ENCODE assay signal across 8 mouse cellular contexts in genomic region chr5:105494918-105495901, GRCm38 (mm10). TPM values are rescaled to one million over a fixed set of nuclear protein-coding genes. Genes with fewer than 3 reads are reported as not detected.
A peak's percentile ranks its signal among the peaks of the same experiment; 100 is the strongest.
DNase-seq lines count a peak whose midpoint lies in the region; ATAC-seq and TF ChIP-seq lines count a peak whose summit lies in the region.

No protein-coding gene starts in this region.

- TF ChIP-seq POLR2A in bone marrow, adult 2 months (IDR thresholded peaks at IDR 0.05; ENCODE audit: borderline replicate concordance, control insufficient read depth, low read depth, low read length), result no peak

- H3K9ac ChIP-seq in ES-E14 (ENCODE audit: insufficient read depth, low read depth, low read length, poor library complexity, severe bottlenecking), result no peak overlapping the region
- 0 out of 2 replicates have a peak overlapping the region, but pooled peaks have one; percentile 25 for H3K9ac ChIP-seq in forebrain, embryonic 15.5 days (replicated peaks)

- intact Hi-C loops in left cerebral cortex, postnatal 10 days (cut with DNase I), result loop anchor here (5.0 kb wide), 1 partner anchor 83 kb away; no protein-coding TSS in a partner anchor

- no peaks in the 10 kb centered on the region for H3K36me3 ChIP-seq in ES-E14 (ENCODE audit: control insufficient read depth, insufficient read depth, low read length, poor library complexity, severe bottlenecking)
- H3K36me3 ChIP-seq in forebrain, embryonic 15.5 days, result no peaks in the 10 kb centered on the region
- H3K36me3 ChIP-seq in hindbrain, embryonic 10.5 days, result peaks cover 8% of the 10 kb centered on the region; the same call in 1 of the 2 replicates
- peaks cover 31% of the 10 kb centered on the region for H3K36me3 ChIP-seq in megakaryocyte, embryonic 14.5 days (replicated peaks; ENCODE audit: low read length)

- no peaks in the 10 kb centered on the region for H3K9me3 ChIP-seq in ES-E14 (ENCODE audit: control insufficient read depth, insufficient read depth, low read depth, low read length)
- H3K9me3 ChIP-seq in forebrain, embryonic 15.5 days, result no peaks in the 10 kb centered on the region
- H3K9me3 ChIP-seq in hindbrain, embryonic 10.5 days, result no peaks in the 10 kb centered on the region
- H3K9me3 ChIP-seq in megakaryocyte, embryonic 14.5 days, result peaks cover 7% of the 10 kb centered on the region; the same call in 1 of the 2 replicates

- peak; percentile 62 for ATAC-seq in forebrain, embryonic 15.5 days (replicated peaks)

- WGBS in bone marrow, adult 2 months, result 6% methylated on average over 22 of the region's 24 CpGs
- WGBS in forebrain, embryonic 15.5 days, result 4% methylated on average over 22 of the region's 24 CpGs
- WGBS in hindbrain, embryonic 10.5 days, result 4% methylated on average over 24 of the region's 24 CpGs

- H3K27ac ChIP-seq in ES-E14 (ENCODE audit: insufficient read depth, low read depth, low read length, poor library complexity, severe bottlenecking), result no peak overlapping the region
- no peak overlapping the region; the same call in 1 of the 2 replicates for H3K27ac ChIP-seq in bone marrow, adult 2 months (ENCODE audit: control insufficient read depth, insufficient read depth, low read depth, low read length, poor library complexity)
- no peak overlapping the region for H3K27ac ChIP-seq in forebrain, embryonic 15.5 days (replicated peaks)
- H3K27ac ChIP-seq in hindbrain, embryonic 10.5 days, result peak overlapping the region; percentile 80

- H3K4me1 ChIP-seq in ES-E14 (ENCODE audit: control insufficient read depth in 2 of 2, insufficient read depth in 2 of 2, low read length in 2 of 2, poor library complexity in 1 of 2), result peaks cover 9 to 23% of the 10 kb centered on the region in 2 experiments; a peak in 3 of 4 replicates
- peaks cover 3% of the 10 kb centered on the region; the same call in 1 of the 2 replicates for H3K4me1 ChIP-seq in bone marrow, adult 2 months (ENCODE audit: control insufficient read depth, insufficient read depth, low read length)
- H3K4me1 ChIP-seq in forebrain, embryonic 15.5 days, result peaks cover 62% of the 10 kb centered on the region
- peaks cover 73% of the 10 kb centered on the region for H3K4me1 ChIP-seq in hindbrain, embryonic 10.5 days (replicated peaks)
- peaks cover 75% of the 10 kb centered on the region for H3K4me1 ChIP-seq in megakaryocyte, embryonic 14.5 days

- in situ Hi-C loops in ES-E14 (cut with MboI; ENCODE audit: low sequenced_read_pairs in 2 of 2, unreplicated experiment in 2 of 2), result no loop called here

- peak; percentile 57 for TF ChIP-seq CTCF in bone marrow, adult 2 months (IDR thresholded peaks at IDR 0.05; ENCODE audit: control insufficient read depth, insufficient read depth, low read length)

- H3K27me3 ChIP-seq in forebrain, embryonic 15.5 days, result peaks cover 8% of the 10 kb centered on the region; the same call in 1 of the 2 replicates
- H3K27me3 ChIP-seq in hindbrain, embryonic 10.5 days (ENCODE audit: insufficient read depth, poor library complexity, severe bottlenecking), result peaks cover 31% of the 10 kb centered on the region
- H3K27me3 ChIP-seq in megakaryocyte, embryonic 14.5 days (replicated peaks), result no peaks in the 10 kb centered on the region

- H3K4me2 ChIP-seq in forebrain, embryonic 15.5 days (replicated peaks), result peak overlapping the region; percentile 45

- H3K4me3 ChIP-seq in ES-E14 (ENCODE audit: insufficient read depth in 1 of 2, low read depth in 1 of 2, low read length in 2 of 2, poor library complexity in 1 of 2, severe bottlenecking in 1 of 2), result peak overlapping the region in 1 of 2 experiments; percentile 43; a peak in 2 of 4 replicates
- peak overlapping the region; percentile 62 for H3K4me3 ChIP-seq in bone marrow, adult 2 months (replicated peaks; ENCODE audit: control insufficient read depth, low read depth, low read length)
- H3K4me3 ChIP-seq in forebrain, embryonic 15.5 days, result peak overlapping the region; percentile 26
- H3K4me3 ChIP-seq in hindbrain, embryonic 10.5 days, result peak overlapping the region; percentile 39
- H3K4me3 ChIP-seq in megakaryocyte, embryonic 14.5 days (replicated peaks), result peak overlapping the region; percentile 89

- DNase-seq in ES-E14 (ENCODE audit: low read depth, low spot score), result peak; percentile 63
- peak; percentile 87 for DNase-seq in hindbrain, embryonic 10.5 days (ENCODE audit: low spot score)
- DNase-seq in left cerebral cortex, postnatal 10 days (ENCODE audit: extremely low spot score in 1 of 2, low spot score in 2 of 2), result peak; percentile 46 to 89
- peak; percentile 63 for DNase-seq in right cerebral cortex, postnatal 4 days
- no peak for DNase-seq in cerebellum, adult 11 months

TF ChIP-seq in ES-E14, 5 proteins besides CTCF, POLR2A, EP300 and RAD21:
- TF ChIP-seq CHD2 (IDR thresholded peaks at IDR 0.05; ENCODE audit: low read depth, low read length) (no peak), MAFK (IDR thresholded peaks at IDR 0.05; ENCODE audit: insufficient read depth, low read depth, low read length) (no peak), HCFC1 (IDR thresholded peaks at IDR 0.05; ENCODE audit: borderline replicate concordance, insufficient read depth, low read length) (no peak)

RNA-seq across cellular contexts. Expression of gene Lrrc8c, which starts 24.0 kb away (rescaled TPM):
- total RNA-seq in ES-E14 (2012; rRNA removed), result 8.4 and 9.4 TPM in 2 replicates
- polyA plus RNA-seq in bone marrow, adult 2 months (2011; ENCODE audit: insufficient read depth, insufficient read length, low replicate concordance, missing spikeins), result 9.2 and 9.7 TPM in 2 replicates
- polyA plus RNA-seq in forebrain, embryonic 15.5 days (2015; fragmentation: Nextera tagmentation; extraction: Ambion mirVana), result 11.4 and 12.0 TPM in 2 replicates
- polyA plus RNA-seq in hindbrain, embryonic 10.5 days (2016; fragmentation: Nextera tagmentation; extraction: Ambion mirVana), result 10.2 and 11.6 TPM in 2 replicates
- total RNA-seq in left cerebral cortex, postnatal 10 days (2021), result 10 to 100 TPM; 28.4 to 34.0 TPM
- 30.7 and 117 TPM in 2 replicates for polyA plus RNA-seq in megakaryocyte, embryonic 14.5 days (2012; ENCODE audit: insufficient read depth, low replicate concordance)
